Comparison of ENCODE assay signal across 27 mouse cellular contexts in the genomic region with DNA sequence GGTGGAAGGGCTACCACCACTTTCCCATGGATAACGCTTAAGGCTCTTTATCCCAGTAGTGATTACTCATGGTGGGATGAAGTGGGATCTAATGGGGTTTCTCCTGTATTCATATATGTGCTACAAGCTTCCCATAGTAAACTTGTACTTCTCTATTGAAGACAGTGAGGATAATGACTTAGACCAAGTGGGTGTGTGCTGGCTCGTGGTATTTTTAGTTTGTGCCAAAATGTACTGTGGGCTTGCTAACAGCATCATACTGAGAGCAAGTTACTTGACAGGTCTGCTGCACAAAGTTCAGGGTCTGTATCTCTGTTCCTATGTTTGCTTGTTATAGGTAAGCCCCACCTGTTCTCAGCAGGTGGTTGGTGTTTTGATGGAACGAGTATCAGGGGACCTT. TPM values are rescaled to one million over a fixed set of nuclear protein-coding genes. Genes with fewer than 3 reads are reported as not detected.
DNase-seq lines count a peak whose midpoint lies in the region; ATAC-seq lines count a peak whose summit lies in the region.
"Had no signal": no experiment of that assay in that cellular context is flagged by ENCODE, and none has a peak within 500 bp of the region (broad histone marks: within the 10 kb centered on the region; RNA-seq: fewer than 3 reads in every experiment).

No protein-coding gene starts in this region.

- peaks cover 85% of the 10 kb centered on the region for H3K36me3 ChIP-seq in megakaryocyte, embryonic 14.5 days (replicated peaks; ENCODE audit: low read length)
- H3K36me3 ChIP-seq: embryonic facial prominence, embryonic 12.5 days; embryonic facial prominence, embryonic 15.5 days; forebrain, embryonic 10.5 days; forebrain, embryonic 12.5 days had no signal

- DNase-seq in frontal cortex, postnatal 14 days (ENCODE audit: low spot score in 2 of 2): no peak
- DNase-seq in brain, adult 2 months (ENCODE audit: low read depth, low spot score): peak; percentile 47
- peak; percentile 31 for DNase-seq in telencephalon, adult 2 months (ENCODE audit: low read depth, low spot score)
- no peak for DNase-seq in adrenal gland, postnatal 36 days
- DNase-seq: adrenal gland, adult 2 months; adrenal gland, postnatal 10 days; adrenal gland, postnatal 25 days; cerebellum, adult 11 months; cerebellum, adult 18-20 months; cerebellum, adult 8-10 months; cerebellum, adult 9-11 months; cerebellum, postnatal 14 days; cerebellum, postnatal 36 days; embryo, embryonic 11 days had no signal

- H3K27me3 ChIP-seq in megakaryocyte, embryonic 14.5 days (replicated peaks): no peaks in the 10 kb centered on the region
- H3K27me3 ChIP-seq: embryonic facial prominence, embryonic 12.5 days; embryonic facial prominence, embryonic 15.5 days; forebrain, embryonic 12.5 days had no signal

- peaks cover 84% of the 10 kb centered on the region for H3K4me1 ChIP-seq in megakaryocyte, embryonic 14.5 days
- H3K4me1 ChIP-seq: embryonic facial prominence, embryonic 12.5 days had no signal

- peak overlapping the region; percentile 26 for H3K4me3 ChIP-seq in megakaryocyte, embryonic 14.5 days (replicated peaks)
- H3K4me3 ChIP-seq: embryonic facial prominence, embryonic 12.5 days; embryonic facial prominence, embryonic 15.5 days; erythroblast, embryonic 14.5 days; forebrain, embryonic 10.5 days; forebrain, embryonic 12.5 days had no signal

- H3K9me3 ChIP-seq in megakaryocyte, embryonic 14.5 days: no peaks in the 10 kb centered on the region
- H3K9me3 ChIP-seq: embryonic facial prominence, embryonic 12.5 days; embryonic facial prominence, embryonic 15.5 days; forebrain, embryonic 10.5 days; forebrain, embryonic 12.5 days had no signal

- peak; percentile 82 for ATAC-seq in frontal cortex, adult (ENCODE audit: low TSS enrichment)
- no peak for ATAC-seq in megakaryocyte, adult 5-6 weeks (ENCODE audit: poor library complexity, severe bottlenecking)
- ATAC-seq: forebrain, embryonic 14.5 days; forebrain, embryonic 16.5 days had no signal

RNA-seq across cellular contexts. Expression of a gene that starts 35.7 kb away (rescaled TPM):
- 3.0 and 6.1 TPM in 2 replicates for polyA plus RNA-seq in megakaryocyte, embryonic 14.5 days (2012; ENCODE audit: insufficient read depth, low replicate concordance)
- 6.7 and 7.6 TPM in 2 replicates for total RNA-seq in megakaryocyte, adult 5-6 weeks (2015)
- total RNA-seq in megakaryocyte, adult 5-6 weeks (2017): 8.3 and 9.0 TPM in 2 replicates
- total RNA-seq in adrenal gland, postnatal 36 days (2021): under 1 TPM in 1 of 2 experiments, not detected in 1; 0.26 TPM
- total RNA-seq: adrenal gland, adult 2 months; MEL had no signal
- polyA plus RNA-seq: adrenal gland, adult 2 months; brain, embryonic 14.5 days; C2C12; erythroblast, embryonic 14.5 days had no signal

Comparison
In these comparisons a context has a peak if more than half of its experiments do, and no peak if none do; other contexts are left out.
1. DNase-seq: peak in brain, adult 2 months (single experiment) and telencephalon, adult 2 months (single experiment); none in frontal cortex, postnatal 14 days (0 of 2) and adrenal gland, postnatal 36 days (0 of 2).
2. RNA of a gene that starts 35.7 kb away (total RNA-seq): 6.7 to 9.0 TPM in megakaryocyte, adult 5-6 weeks; 0.26 TPM in adrenal gland, postnatal 36 days; every median in the first group is over 4 times any median in the second.